Mouse (Mus musculus): Measurements from ENCODE around the gene Caskin2. TPM values are rescaled to one million over a fixed set of nuclear protein-coding genes. Genes with fewer than 3 reads are reported as not detected.

Gene Caskin2
- polyA plus RNA-seq, 1 experiment from 2014 or later = 15.3 TPM

Small RNA genes lying within 50 kb of the gene (microRNA-seq; reads per million reads assigned to microRNA genes)
- gene Mir5621 = 0.25 reads per million

Other genes with a start within 250 kb of the Caskin2 start
- gene Nup85, start 249.2 kb downstream of the Caskin2 start, polyA plus RNA-seq (2014; fragmentation: Nextera tagmentation; extraction: Ambion mirVana) = 192 TPM in 2 replicates
- 94.0 and 105 TPM in 2 replicates for gene Mrps7, start 209.7 kb downstream of the Caskin2 start, polyA plus RNA-seq (2014; fragmentation: Nextera tagmentation; extraction: Ambion mirVana)
- 19.2 and 20.8 TPM in 2 replicates for gene Gga3, start 209.6 kb downstream of the Caskin2 start, polyA plus RNA-seq (2014; fragmentation: Nextera tagmentation; extraction: Ambion mirVana)
- gene Mif4gd, start 200.7 kb downstream of the Caskin2 start, polyA plus RNA-seq (2014; fragmentation: Nextera tagmentation; extraction: Ambion mirVana) = 26.2 and 28.3 TPM in 2 replicates
- gene Slc25a19, start 185.3 kb downstream of the Caskin2 start, polyA plus RNA-seq (2014; fragmentation: Nextera tagmentation; extraction: Ambion mirVana) = 23.3 and 26.4 TPM in 2 replicates
- 39.4 and 52.3 TPM in 2 replicates for gene Grb2, start 105.0 kb downstream of the Caskin2 start, polyA plus RNA-seq (2014; fragmentation: Nextera tagmentation; extraction: Ambion mirVana)
- gene Tmem94, start 48.2 kb downstream of the Caskin2 start, polyA plus RNA-seq (2014; fragmentation: Nextera tagmentation; extraction: Ambion mirVana) = 14.6 and 15.7 TPM in 2 replicates
- 29.5 and 30.7 TPM in 2 replicates for gene Tsen54, start 1.1 kb upstream of the Caskin2 start, polyA plus RNA-seq (2014; fragmentation: Nextera tagmentation; extraction: Ambion mirVana)
- 46.3 and 59.2 TPM in 2 replicates for gene Llgl2, start 10.4 kb upstream of the Caskin2 start, polyA plus RNA-seq (2014; fragmentation: Nextera tagmentation; extraction: Ambion mirVana)
- 32.9 and 44.8 TPM in 2 replicates for gene Myo15b, start 44.8 kb upstream of the Caskin2 start, polyA plus RNA-seq (2014; fragmentation: Nextera tagmentation; extraction: Ambion mirVana)
- gene Smim5, start 86.3 kb upstream of the Caskin2 start, polyA plus RNA-seq (2014; fragmentation: Nextera tagmentation; extraction: Ambion mirVana) = 1.1 and 2.5 TPM in 2 replicates
- 16.9 and 24.5 TPM in 2 replicates for gene Smim6, start 98.4 kb upstream of the Caskin2 start, polyA plus RNA-seq (2014; fragmentation: Nextera tagmentation; extraction: Ambion mirVana)
- 37.3 and 38.6 TPM in 2 replicates for gene Sap30bp, start 119.6 kb upstream of the Caskin2 start, polyA plus RNA-seq (2014; fragmentation: Nextera tagmentation; extraction: Ambion mirVana)
- 18.5 and 20.7 TPM in 2 replicates for gene Recql5, start 119.8 kb upstream of the Caskin2 start, polyA plus RNA-seq (2014; fragmentation: Nextera tagmentation; extraction: Ambion mirVana)
- 4.8 and 5.5 TPM in 2 replicates for gene Itgb4, start 161.1 kb upstream of the Caskin2 start, polyA plus RNA-seq (2014; fragmentation: Nextera tagmentation; extraction: Ambion mirVana)
- gene Galk1, start 199.1 kb upstream of the Caskin2 start, polyA plus RNA-seq (2014; fragmentation: Nextera tagmentation; extraction: Ambion mirVana) = 235 and 236 TPM in 2 replicates
- gene H3f3b, start 214.3 kb upstream of the Caskin2 start, polyA plus RNA-seq (2014; fragmentation: Nextera tagmentation; extraction: Ambion mirVana) = 1,654 and 1,734 TPM in 2 replicates
- gene Unk, start 216.7 kb upstream of the Caskin2 start, polyA plus RNA-seq (2014; fragmentation: Nextera tagmentation; extraction: Ambion mirVana) = 29.8 and 34.5 TPM in 2 replicates

All from intestine, embryonic 14.5 days (tissue).